In genomic region chr5:118171665-118172064, GRCm38 (mm10) we compare ENCODE assay signal across 7 mouse cellular contexts. TPM values are rescaled to one million over a fixed set of nuclear protein-coding genes. Genes with fewer than 3 reads are reported as not detected.
DNase-seq lines count a peak whose midpoint lies in the region; ATAC-seq and TF ChIP-seq lines count a peak whose summit lies in the region.

No protein-coding gene starts in this region.

- TF ChIP-seq CTCF in embryonic fibroblast, embryonic 13.5 days (IDR thresholded peaks at IDR 0.05; ENCODE audit: borderline replicate concordance, insufficient read depth, low read length), result no peak
- no peak for TF ChIP-seq CTCF in intestine, postnatal 0 days (IDR thresholded peaks at IDR 0.05; ENCODE audit: low read depth)

- no peaks in the 10 kb centered on the region for H3K4me1 ChIP-seq in embryonic fibroblast, embryonic 13.5 days (ENCODE audit: control insufficient read depth, insufficient read depth, low read length)
- H3K4me1 ChIP-seq in intestine, postnatal 0 days (replicated peaks; ENCODE audit: control insufficient read depth, insufficient read depth, low read length), result 0 out of 2 replicates have a peak, but pooled peaks cover 2% of the 10 kb centered on the region
- peaks cover 21% of the 10 kb centered on the region for H3K4me1 ChIP-seq in midbrain, embryonic 16.5 days (ENCODE audit: control insufficient read depth, insufficient read depth, low read length)

- peak; percentile 47 for DNase-seq in left cerebral cortex, adult 11 months (ENCODE audit: low spot score)
- no peak for DNase-seq in left cerebral cortex, postnatal 4 days
- no peak for DNase-seq in urinary bladder, postnatal 25 days (ENCODE audit: low spot score)

- H3K27ac ChIP-seq in embryonic fibroblast, embryonic 13.5 days (ENCODE audit: insufficient read depth, low read length), result no peak overlapping the region
- H3K27ac ChIP-seq in intestine, postnatal 0 days (ENCODE audit: low read depth, low read length), result no peak overlapping the region
- no peak overlapping the region for H3K27ac ChIP-seq in midbrain, embryonic 16.5 days (ENCODE audit: low read length)

- H3K9ac ChIP-seq in intestine, postnatal 0 days (ENCODE audit: low read depth, low read length), result no peak overlapping the region
- 0 out of 2 replicates have a peak overlapping the region, but pooled peaks have one; percentile 15 for H3K9ac ChIP-seq in midbrain, embryonic 16.5 days (ENCODE audit: low read depth, low read length)

- peak overlapping the region; percentile 66 for H3K4me2 ChIP-seq in intestine, postnatal 0 days (replicated peaks; ENCODE audit: low read depth)
- peak overlapping the region; percentile 93 for H3K4me2 ChIP-seq in midbrain, embryonic 16.5 days (ENCODE audit: low read length)

- peak overlapping the region; percentile 25 for H3K4me3 ChIP-seq in embryonic fibroblast, embryonic 13.5 days (ENCODE audit: insufficient read depth, low read length)
- peak overlapping the region; percentile 39 for H3K4me3 ChIP-seq in intestine, postnatal 0 days (ENCODE audit: low read depth, low read length)
- H3K4me3 ChIP-seq in midbrain, embryonic 16.5 days (ENCODE audit: low read depth, low read length), result peak overlapping the region; percentile 36

- no peaks in the 10 kb centered on the region; the same call in 1 of the 2 replicates for H3K9me3 ChIP-seq in intestine, postnatal 0 days (ENCODE audit: control insufficient read depth)
- 0 out of 2 replicates have a peak, but pooled peaks cover 4% of the 10 kb centered on the region for H3K9me3 ChIP-seq in midbrain, embryonic 16.5 days (replicated peaks; ENCODE audit: control insufficient read depth, low read length, poor library complexity, severe bottlenecking)

- WGBS in intestine, postnatal 0 days, result 2% methylated on average over 36 of the region's 36 CpGs
- 2% methylated on average over 24 of the region's 36 CpGs for WGBS in midbrain, embryonic 16.5 days

- H3K27me3 ChIP-seq in intestine, postnatal 0 days (replicated peaks; ENCODE audit: control insufficient read depth, insufficient read depth, low read length), result peaks cover 78% of the 10 kb centered on the region
- H3K27me3 ChIP-seq in midbrain, embryonic 16.5 days (ENCODE audit: control insufficient read depth, insufficient read depth, low read depth, low read length), result peaks cover 42% of the 10 kb centered on the region

- no peaks in the 10 kb centered on the region for H3K36me3 ChIP-seq in intestine, postnatal 0 days (ENCODE audit: control insufficient read depth, insufficient read depth)
- no peaks in the 10 kb centered on the region for H3K36me3 ChIP-seq in midbrain, embryonic 16.5 days (ENCODE audit: control insufficient read depth, insufficient read depth, low read length)

- TF ChIP-seq POLR2A in embryonic fibroblast, embryonic 13.5 days (IDR thresholded peaks at IDR 0.05; ENCODE audit: low read depth, low read length), result no peak

- ATAC-seq in intestine, postnatal 0 days, result no peak
- ATAC-seq in midbrain, embryonic 16.5 days, result no peak
- ATAC-seq in granulocyte monocyte progenitor cell, adult 5-6 weeks (replicated peaks; ENCODE audit: poor library complexity, severe bottlenecking), result no peak

- intact Hi-C loops in left cerebral cortex, postnatal 4 days (cut with DNase I), result no loop called here

RNA-seq across cellular contexts. Expression of gene Hrk, which starts 7.2 kb away (rescaled TPM):
- total RNA-seq in left cerebral cortex, postnatal 4 days (2021), result 10 to 100 TPM; 15.8 to 20.7 TPM
- not detected in 2 replicates for polyA plus RNA-seq in embryonic fibroblast, embryonic 13.5 days (2011; ENCODE audit: insufficient read length, low read depth, missing spikeins)
- 0.08 and 0.09 TPM in 2 replicates for polyA plus RNA-seq in intestine, postnatal 0 days (2015; fragmentation: Nextera tagmentation; extraction: Ambion mirVana)
- 4.1 and 4.6 TPM in 2 replicates for polyA plus RNA-seq in midbrain, embryonic 16.5 days (2015; fragmentation: Nextera tagmentation; extraction: Ambion mirVana)
- total RNA-seq in granulocyte monocyte progenitor cell, adult 5-6 weeks (2014; fragmentation: Nextera tagmentation), result not detected in 2 replicates
- not detected in 2 replicates for total RNA-seq in granulocyte monocyte progenitor cell, adult 5-6 weeks (2017)

RNA-seq across cellular contexts. Expression of gene Fbxw8, which starts 16.4 kb away (rescaled TPM):
- total RNA-seq in left cerebral cortex, postnatal 4 days (2021), result 10 to 100 TPM; 45.6 to 45.8 TPM
- 48.1 and 49.1 TPM in 2 replicates for polyA plus RNA-seq in embryonic fibroblast, embryonic 13.5 days (2011; ENCODE audit: insufficient read length, low read depth, missing spikeins)
- 10.1 and 10.8 TPM in 2 replicates for polyA plus RNA-seq in intestine, postnatal 0 days (2015; fragmentation: Nextera tagmentation; extraction: Ambion mirVana)
- 18.4 TPM in 2 replicates for polyA plus RNA-seq in midbrain, embryonic 16.5 days (2015; fragmentation: Nextera tagmentation; extraction: Ambion mirVana)
- 18.8 and 25.5 TPM in 2 replicates for total RNA-seq in granulocyte monocyte progenitor cell, adult 5-6 weeks (2014; fragmentation: Nextera tagmentation)
- total RNA-seq in granulocyte monocyte progenitor cell, adult 5-6 weeks (2017), result 22.4 and 25.6 TPM in 2 replicates
